Mouse (Mus musculus) brain, embryonic 14.5 days (tissue): ENCODE results near the gene Usp49. TPM values are rescaled to one million over a fixed set of nuclear protein-coding genes. Genes with fewer than 3 reads are reported as not detected.
A peak's percentile ranks its signal among the peaks of the same experiment; 100 is the strongest.
"Not testable (repeated sequence)": the region's sequence is repeated elsewhere in the genome, so short reads cannot be mapped to it uniquely, and the experiment has no call there.

Experiments
- DNase-seq: peaks from one replicate; pipeline ENCODE4 v3.0.0-alpha.2; 2011; ENCODE audit warnings: low read depth
- CTCF ChIP-seq: fragments of 200-500 bp; IDR thresholded peaks from 2 replicates; pipeline ENCODE4 v1.5.1; 2012; ENCODE audit warnings: inconsistent platforms, mild to moderate bottlenecking, moderate library complexity, borderline replicate concordance; ENCODE audit not compliant: insufficient read depth, insufficient read length; ENCODE audit errors: extremely low read depth
- POLR2A ChIP-seq: fragments of 200-500 bp; IDR thresholded peaks from 2 replicates; pipeline ENCODE4 v1.6.1; 2012; ENCODE audit warnings: mild to moderate bottlenecking, inconsistent platforms, borderline replicate concordance; ENCODE audit not compliant: poor library complexity, insufficient read depth, insufficient read length, severe bottlenecking; ENCODE audit errors: extremely low read depth
- polyA plus RNA-seq: library from polyadenylated mRNA; depleted of rRNA; stranded (reverse); fragments of >200 nt; gene quantifications from 2 replicates; pipeline ENCODE4 v1.2.3, GENCODE M21; 2012

The Usp49 gene
- polyA plus RNA-seq, 1 experiment = 36.9 TPM

DNA sequence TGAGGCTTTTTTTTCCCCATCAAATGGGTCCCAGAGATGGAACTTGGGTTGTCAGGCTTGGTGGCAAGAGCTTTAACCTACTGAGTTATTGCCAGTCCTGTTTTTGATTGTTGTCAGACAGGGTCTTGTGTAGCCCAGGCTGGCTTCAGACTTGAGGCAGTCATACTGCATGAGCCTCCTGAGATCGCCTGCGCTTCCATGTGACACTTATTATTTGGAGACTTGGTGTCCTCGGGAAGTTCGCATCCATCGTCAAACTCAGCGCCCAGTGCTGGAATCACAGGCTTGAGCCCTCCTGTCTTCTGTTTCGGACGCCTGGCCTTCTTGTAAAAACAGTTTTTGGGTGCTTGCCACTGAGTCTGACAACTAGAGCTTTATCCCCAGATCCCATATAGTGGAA lies 14.4 kb upstream of the Usp49 start:
- DNase-seq = no peak
- TF ChIP-seq POLR2A = no peak
- TF ChIP-seq CTCF = no peak

DNA sequence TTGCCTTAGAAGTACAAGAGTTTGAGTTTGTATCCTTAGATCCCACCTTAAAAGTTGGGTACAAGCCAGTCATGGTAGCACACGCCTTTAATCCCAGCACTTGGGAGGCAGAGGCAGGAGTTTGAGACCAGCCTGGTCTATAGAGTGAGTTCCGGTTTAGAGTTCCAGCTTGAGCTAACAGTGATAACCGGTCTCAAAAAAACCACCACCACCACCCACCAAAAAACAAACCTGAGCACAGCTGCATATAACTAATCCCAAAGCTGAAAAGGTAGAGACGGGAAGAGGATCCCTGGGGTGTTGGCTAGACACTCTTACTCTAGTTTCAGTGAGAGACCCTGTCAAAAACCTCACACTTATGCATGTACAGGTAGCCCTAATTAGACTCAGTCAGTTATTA lies 13.8 kb upstream of the Usp49 start:
- TF ChIP-seq POLR2A (no peak), CTCF (no peak)
- DNase-seq = no peak

DNA sequence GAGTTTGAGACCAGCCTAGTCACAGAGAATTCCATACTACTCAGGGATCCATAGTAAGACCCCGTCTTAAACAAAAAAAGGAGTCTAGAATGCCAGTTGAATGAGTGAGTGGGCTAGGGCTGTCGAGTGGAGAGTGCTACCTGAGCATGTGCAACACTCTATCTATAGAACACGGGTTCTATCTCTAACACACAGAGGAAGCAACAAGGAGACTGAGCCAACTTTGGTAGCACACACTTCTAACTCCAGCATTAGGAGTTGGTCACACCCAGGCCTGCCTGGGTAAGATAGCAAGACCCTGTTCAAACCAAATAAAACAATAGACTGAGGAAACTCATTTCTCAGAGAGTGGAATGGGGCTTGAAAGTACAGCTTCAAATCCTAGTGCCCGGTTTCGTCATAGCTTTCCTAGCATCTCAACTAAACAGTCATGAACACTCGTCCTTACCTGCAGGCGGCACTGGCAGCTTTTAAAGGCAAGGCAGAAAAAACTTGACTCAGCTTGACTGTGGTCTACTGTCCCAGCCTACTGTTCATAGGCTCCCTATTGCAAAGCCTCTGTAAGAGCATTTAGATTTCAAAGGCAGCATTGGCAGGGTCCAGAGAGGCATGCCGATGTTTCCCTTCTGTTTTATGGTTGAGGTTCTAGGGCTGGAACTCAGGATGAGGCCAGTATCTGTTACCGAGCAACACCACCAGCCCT lies 12.7 kb upstream of the Usp49 start:
- no peak for DNase-seq
- TF ChIP-seq CTCF = no peak
- no peak for TF ChIP-seq POLR2A

DNA sequence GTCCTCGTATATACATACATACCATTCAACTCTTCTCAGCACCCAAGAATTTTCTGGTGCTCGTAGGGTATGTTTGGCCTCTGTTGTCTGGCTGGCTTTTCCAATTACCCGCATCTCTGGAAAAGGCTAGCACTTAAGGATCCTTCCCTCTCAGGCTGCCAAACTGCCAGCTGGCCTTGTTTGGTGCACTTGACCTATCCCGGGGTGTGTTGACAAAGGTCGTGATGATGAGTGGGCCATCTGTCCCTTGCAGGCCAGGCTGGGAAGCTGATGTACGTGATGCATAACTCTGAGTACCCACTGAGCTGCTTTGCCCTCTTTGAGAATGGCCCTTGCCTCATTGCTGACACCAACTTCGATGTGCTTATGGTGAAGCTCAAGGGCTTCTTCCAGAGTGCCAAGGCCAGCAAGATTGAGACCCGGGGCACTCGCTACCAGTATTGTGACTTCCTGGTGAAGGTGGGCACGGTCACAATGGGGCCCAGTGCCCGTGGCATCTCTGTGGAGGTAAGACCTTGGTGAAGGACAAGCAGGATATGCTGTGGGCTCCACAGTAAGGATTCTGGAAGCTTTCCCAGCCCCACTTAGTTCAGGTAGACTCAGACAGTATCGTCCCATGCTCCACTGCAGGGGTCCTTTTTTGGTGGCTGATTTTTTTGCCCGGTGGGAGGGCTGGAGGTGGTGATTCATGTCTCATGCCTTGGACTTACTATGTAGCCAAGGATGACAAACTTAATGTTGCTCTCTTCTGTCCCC lies 11.8 kb upstream of the Usp49 start:
- TF ChIP-seq CTCF = no peak
- TF ChIP-seq POLR2A = no peak
- DNase-seq = no peak

DNA sequence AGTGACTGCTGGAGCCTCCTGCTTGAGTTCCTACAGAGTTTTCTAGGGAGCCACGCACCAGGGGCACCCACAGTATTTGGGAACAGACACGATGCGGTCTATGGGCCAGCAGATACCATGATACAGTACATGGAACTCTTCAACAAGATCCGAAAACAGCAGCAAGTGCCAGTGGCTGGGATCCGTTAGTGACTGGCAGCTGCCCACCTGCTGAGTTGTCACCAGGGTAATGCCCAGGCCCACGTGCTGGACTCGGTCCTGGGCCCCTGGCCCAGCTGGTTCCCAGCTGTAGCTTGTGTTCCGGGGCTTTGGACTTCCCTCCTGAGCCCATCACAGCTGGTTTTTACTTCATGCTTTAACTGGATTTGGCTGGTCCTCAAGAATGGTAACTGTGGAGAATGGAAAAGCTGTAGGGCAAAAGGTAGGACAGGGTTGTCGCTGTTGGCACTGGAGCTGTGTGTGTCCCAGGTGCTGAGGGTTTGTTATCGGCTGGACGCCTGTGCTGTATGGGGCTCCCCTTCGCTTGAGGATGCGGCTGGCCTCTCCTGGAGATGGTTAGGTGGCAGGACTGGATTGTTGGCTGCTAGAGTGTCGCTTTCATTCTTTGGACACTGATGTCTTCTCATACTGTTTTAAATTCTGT lies 7.5 kb upstream of the Usp49 start:
- TF ChIP-seq CTCF = no peak
- TF ChIP-seq POLR2A = no peak
- no peak for DNase-seq

DNA sequence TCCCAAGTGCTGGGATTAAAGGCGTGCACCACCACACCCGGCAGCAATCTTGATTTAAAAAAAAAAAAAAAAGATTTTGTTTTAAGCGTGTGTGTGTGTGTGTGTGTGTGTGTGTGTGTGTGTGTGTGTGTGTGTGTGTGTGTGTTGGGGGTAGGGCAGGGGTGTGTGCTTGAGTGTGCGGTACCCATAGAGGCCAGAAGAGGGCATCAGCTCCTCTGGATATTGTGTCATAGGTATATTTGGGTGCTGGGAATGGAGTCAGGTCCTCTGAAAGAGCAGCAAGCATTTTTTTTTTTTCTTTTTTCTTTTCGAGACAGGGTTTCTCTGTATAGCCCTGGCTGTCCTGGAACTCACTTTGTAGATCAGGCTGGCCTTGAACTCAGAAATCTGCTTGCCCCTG lies 5.9 kb upstream of the Usp49 start:
- DNase-seq = not testable (repeated sequence)

DNA sequence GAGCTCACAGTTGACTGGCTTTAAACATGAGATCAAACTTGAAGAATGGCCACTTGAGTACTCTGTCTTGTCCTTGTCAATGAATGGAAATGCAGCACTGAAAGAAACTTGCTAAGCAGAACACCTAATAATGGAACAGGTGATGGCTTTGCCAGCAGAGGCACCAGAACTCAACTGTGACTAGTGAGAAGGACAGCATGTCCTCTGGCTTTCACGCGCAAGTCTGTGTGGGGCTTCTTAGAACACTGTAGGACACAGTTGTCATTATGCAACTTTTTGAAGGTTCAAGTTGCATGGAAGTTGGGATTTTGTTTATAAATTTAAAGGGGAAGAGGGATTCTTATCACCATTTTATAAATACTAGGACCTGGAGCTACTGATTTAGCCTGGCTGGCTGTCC lies 5.4 kb upstream of the Usp49 start:
- no peak for DNase-seq
- TF ChIP-seq CTCF (no peak), POLR2A (no peak)

DNA sequence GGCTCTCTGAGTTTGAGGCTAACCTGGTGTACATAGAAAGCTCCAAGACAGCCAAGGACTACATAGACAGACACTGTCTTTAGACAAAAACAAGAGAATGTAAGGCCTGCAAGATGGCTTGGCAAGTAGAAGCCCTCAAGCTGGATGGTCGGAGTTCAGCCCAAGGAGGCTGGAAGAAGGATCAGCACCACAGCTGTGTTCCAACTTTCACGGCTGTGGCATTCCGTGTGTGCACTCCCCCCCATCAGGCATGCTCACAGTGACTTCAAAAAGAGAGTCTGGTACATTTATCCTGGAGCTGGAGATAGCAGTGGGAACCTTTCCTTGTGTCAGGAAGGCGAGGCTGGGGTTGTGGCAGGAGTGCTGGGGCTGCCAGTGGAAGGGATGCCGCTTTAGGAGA lies 4.5 kb upstream of the Usp49 start:
- TF ChIP-seq CTCF (no peak), POLR2A (no peak)
- DNase-seq = no peak

DNA sequence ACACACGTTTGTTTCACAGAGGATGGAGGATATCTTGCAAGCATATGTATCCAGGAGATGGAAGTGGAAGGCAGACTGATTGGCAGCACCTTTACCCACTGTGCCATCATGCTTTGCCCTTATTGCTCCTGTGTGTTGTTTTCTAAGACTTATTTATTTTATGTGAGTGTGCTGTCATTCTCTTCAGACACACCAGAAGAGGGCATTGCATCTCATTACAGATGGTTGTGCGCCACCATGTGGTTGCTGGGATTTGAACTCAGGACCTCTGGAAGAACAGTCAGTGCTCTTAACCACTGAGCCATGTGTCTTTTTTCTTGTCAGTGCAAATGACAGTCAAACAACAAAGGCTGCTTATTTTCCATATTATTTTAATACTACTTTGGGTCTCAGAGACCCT lies 2.7 kb upstream of the Usp49 start:
- DNase-seq = no peak
- no peak for TF ChIP-seq POLR2A
- no peak for TF ChIP-seq CTCF

DNA sequence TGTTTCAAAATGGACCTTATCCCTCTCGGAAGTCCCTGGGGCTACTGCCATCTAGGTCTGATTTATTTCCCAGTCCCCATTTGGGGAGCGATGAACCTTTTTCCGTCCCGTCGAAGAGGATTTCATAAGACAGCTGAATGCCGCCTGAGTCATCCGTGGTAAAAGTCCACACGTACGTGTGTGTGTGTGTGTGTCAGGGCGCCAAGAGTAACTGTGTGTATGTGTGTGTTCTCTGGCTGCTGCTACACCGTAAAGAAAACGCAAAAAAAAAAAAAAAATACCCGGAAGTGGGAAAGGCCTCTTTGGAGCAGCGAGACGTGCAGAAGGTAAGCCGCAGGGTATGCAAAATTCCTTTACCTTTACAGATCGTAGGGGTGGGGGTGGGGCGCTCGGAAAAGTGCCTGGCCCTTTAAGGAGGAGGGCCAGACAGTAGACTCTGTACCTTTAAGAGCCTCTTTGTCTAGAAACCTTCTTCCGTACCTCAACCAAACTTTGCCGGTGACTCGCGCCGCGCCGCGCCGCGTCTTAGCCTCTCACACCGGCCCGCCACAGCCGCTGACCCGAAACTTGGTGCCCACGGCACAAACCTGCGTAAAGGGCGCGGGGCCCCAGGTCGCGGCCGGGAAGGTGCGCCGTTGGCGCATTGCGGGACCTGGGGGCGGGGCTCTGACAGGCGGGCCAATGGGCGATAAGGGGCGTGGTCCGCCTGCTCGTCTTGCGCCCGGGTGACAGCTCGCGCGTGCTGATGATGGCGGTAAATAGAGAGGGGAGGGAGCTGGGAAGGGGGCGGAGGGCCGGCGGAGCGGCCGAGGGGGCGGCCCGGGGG lies 1.4 kb upstream of the Usp49 start:
- peak; percentile 99 for DNase-seq
- TF ChIP-seq POLR2A (peak; percentile 61), CTCF (no peak)
